Mouse (Mus musculus) bone marrow macrophage, adult 2 months (primary cell): ENCODE results near the gene Entpd5.

ENCODE experiments used
- CTCF ChIP-seq: IDR thresholded peaks from 2 replicates; pipeline ENCODE4 v1.5.1; 2012; ENCODE audit warnings: low read depth, mild to moderate bottlenecking, low read length, moderate library complexity
- POLR2A ChIP-seq: IDR thresholded peaks from 2 replicates; pipeline ENCODE4 v1.6.1; 2012; ENCODE audit warnings: mild to moderate bottlenecking, low read depth, low read length, borderline replicate concordance

- TF ChIP-seq POLR2A (no peak), CTCF (no peak)
These were observed 11.1 kb downstream of the Entpd5 start for GRCm38 (mm10) chr12:84397685-84398084.
